Mouse (Mus musculus) brain, embryonic 14.5 days (tissue): ENCODE results near the gene Pp2d1.

Source experiments
- CTCF ChIP-seq: fragments of 200-500 bp; IDR thresholded peaks from 2 replicates; pipeline ENCODE4 v1.5.1; 2012; ENCODE audit warnings: inconsistent platforms, mild to moderate bottlenecking, moderate library complexity, borderline replicate concordance; ENCODE audit not compliant: insufficient read depth, insufficient read length; ENCODE audit errors: extremely low read depth
- POLR2A ChIP-seq: fragments of 200-500 bp; IDR thresholded peaks from 2 replicates; pipeline ENCODE4 v1.6.1; 2012; ENCODE audit warnings: mild to moderate bottlenecking, inconsistent platforms, borderline replicate concordance; ENCODE audit not compliant: poor library complexity, insufficient read depth, insufficient read length, severe bottlenecking; ENCODE audit errors: extremely low read depth

DNA sequence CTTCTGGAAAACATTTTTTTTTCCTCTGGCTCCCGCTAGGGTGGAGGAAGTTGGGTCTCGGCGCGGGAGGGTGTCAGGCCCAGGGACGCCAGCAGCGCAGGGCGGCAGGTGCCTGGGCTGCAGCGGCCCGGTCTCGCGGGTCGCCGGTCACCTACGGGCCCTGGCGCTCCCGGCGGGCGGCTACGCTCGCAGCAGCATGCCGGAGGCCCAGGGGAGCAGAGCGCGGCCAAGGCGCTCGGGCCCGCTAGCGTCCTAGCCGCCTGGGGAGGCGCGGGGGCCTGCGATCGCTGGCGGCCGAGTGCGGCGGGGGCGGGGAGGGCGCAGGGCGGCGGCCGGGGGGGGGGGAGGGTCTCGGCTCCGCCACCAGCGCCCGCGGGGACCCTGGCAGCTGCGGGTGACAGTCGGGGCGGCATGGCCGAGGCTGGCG, 27.7 kb upstream of the Pp2d1 start:
- TF ChIP-seq POLR2A (peak; percentile 63), CTCF (peak; percentile 27; the same call in 1 of the 2 replicates)
